Mouse (Mus musculus) heart, postnatal 0 days (tissue): ENCODE results near the gene Gm20481. TPM values are rescaled to one million over a fixed set of nuclear protein-coding genes. Genes with fewer than 3 reads are reported as not detected.
"Not testable (repeated sequence)": the region's sequence is repeated elsewhere in the genome, so short reads cannot be mapped to it uniquely, and the experiment has no call there.

Source experiments
- ATAC-seq: fragments of 200-750 bp; cut with Nextera tagmentation; 2 replicates; pipeline ENCODE4 v1.8.0; 2017; ENCODE audit warnings: low read depth, moderate number of reproducible peaks, moderate library complexity; ENCODE audit not compliant: insufficient read depth
- DNase-seq: peaks from one replicate; pipeline ENCODE4 v3.0.0-alpha.2; 2016; ENCODE audit warnings: low spot score
- H3K27ac ChIP-seq: fragments of 300-500 bp; sonication (generic); 2 replicates; pipeline ENCODE4 v1.5.1; 2014; ENCODE audit warnings: low read depth, mild to moderate bottlenecking
- H3K27me3 ChIP-seq: fragments of 300-500 bp; sonication (generic); 2 replicates; pipeline ENCODE4 v1.6.1; 2014; ENCODE audit warnings: low read length, mixed read lengths; ENCODE audit not compliant: control insufficient read depth, insufficient read depth
- H3K36me3 ChIP-seq: fragments of 300-500 bp; sonication (generic); replicated peaks from 2 replicates; pipeline ENCODE4 v1.6.1; 2014; ENCODE audit warnings: low read length, mixed read lengths; ENCODE audit not compliant: control insufficient read depth, insufficient read depth
- H3K4me1 ChIP-seq: fragments of 300-500 bp; sonication (generic); 2 replicates; pipeline ENCODE4 v1.6.1; 2014; ENCODE audit warnings: antibody characterized with exemption; ENCODE audit not compliant: control insufficient read depth, insufficient read depth
- H3K4me2 ChIP-seq: fragments of 300-500 bp; sonication (generic); 2 replicates; pipeline ENCODE4 v1.6.1; 2014; ENCODE audit warnings: low read depth, mild to moderate bottlenecking, low read length, moderate library complexity
- H3K4me3 ChIP-seq: fragments of 300-500 bp; sonication (generic); 2 replicates; pipeline ENCODE4 v1.5.1; 2014; ENCODE audit warnings: low read depth, low read length
- H3K9ac ChIP-seq: fragments of 300-500 bp; sonication (generic); replicated peaks from 2 replicates; pipeline ENCODE4 v1.6.1; 2014; ENCODE audit warnings: low read depth, low read length, mixed read lengths
- H3K9me3 ChIP-seq: fragments of 300-500 bp; sonication (generic); replicated peaks from 2 replicates; pipeline ENCODE4 v1.6.1; 2016; ENCODE audit warnings: low read length; ENCODE audit not compliant: control insufficient read depth
- CTCF ChIP-seq: IDR thresholded peaks from 2 replicates; pipeline ENCODE4 v1.5.1; 2016; ENCODE audit warnings: antibody characterized with exemption, control low read depth, low read depth
- EP300 ChIP-seq: IDR thresholded peaks from 2 replicates; pipeline ENCODE4 v1.6.1; 2016; ENCODE audit warnings: antibody characterized with exemption, low read depth
- WGBS: fragments of 180-500 bp; shearing (Covaris S2); extraction: QIAGEN DNeasy Blood & Tissue Kit; methylation state at CpG from one replicate; pipeline ENCODE4 v1.1.7; 2014; 5-methylcytosine and 5-hydroxymethylcytosine counted together
- polyA plus RNA-seq: library from polyadenylated mRNA; unstranded; fragments of >200 nt; fragmentation: Nextera tagmentation; extraction: Ambion mirVana; gene quantifications from 2 replicates; pipeline ENCODE4 v1.2.1, GENCODE M21; 2015
- total RNA-seq: library from RNA; depleted of rRNA; stranded (reverse); fragments of >200 nt; gene quantifications from 2 replicates; pipeline ENCODE4 v1.2.3, GENCODE M21; 2014; ENCODE audit warnings: low replicate concordance

The Gm20481 gene
- total and polyA plus RNA-seq, 2 experiments from 2014 or later: not detected

GRCm38 (mm10) chr17:34952378-34953040 is 17.2 kb upstream of the Gm20481 start:
- H3K4me1 ChIP-seq: no peaks in the 10 kb centered on the region; the same call in 1 of the 2 replicates
- peak overlapping the region; percentile 74 for H3K4me3 ChIP-seq
- peak overlapping the region; percentile 73 for H3K27ac ChIP-seq
- peak; percentile 84 for DNase-seq
- H3K4me2 ChIP-seq: peak overlapping the region; percentile 84
- peak; percentile 75 for ATAC-seq
- no peaks in the 10 kb centered on the region for H3K9me3 ChIP-seq
- peaks cover 15% of the 10 kb centered on the region for H3K36me3 ChIP-seq
- H3K9ac ChIP-seq: peak overlapping the region; percentile 82
- H3K27me3 ChIP-seq: no peaks in the 10 kb centered on the region
- TF ChIP-seq CTCF: peak; percentile 59
- TF ChIP-seq EP300: peak; percentile 92
- WGBS: under 1% methylated on average over 23 of the region's 23 CpGs

DNA sequence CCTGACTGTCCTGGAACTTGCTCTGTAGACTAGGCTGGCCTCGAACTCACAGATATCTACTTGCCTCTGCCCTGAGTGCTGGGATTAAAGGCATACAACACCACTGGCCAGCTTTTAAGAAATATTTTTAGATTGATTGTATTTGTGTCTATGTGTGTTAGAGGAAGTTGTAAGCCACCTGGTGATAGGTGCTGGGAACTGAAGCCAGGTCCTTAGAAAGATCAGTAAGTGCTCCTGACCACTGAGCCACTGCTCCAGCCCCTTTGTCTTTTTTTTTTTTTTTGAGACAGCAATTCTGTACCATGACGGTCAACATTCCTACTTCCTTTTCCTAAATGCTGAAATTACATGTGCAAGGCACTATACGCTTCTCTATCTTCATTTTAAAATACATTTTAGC is 16.5 kb upstream of the Gm20481 start:
- H3K27me3 ChIP-seq: no peaks in the 10 kb centered on the region
- H3K9me3 ChIP-seq: no peaks in the 10 kb centered on the region
- ATAC-seq (no peak), DNase-seq (no peak)
- no peak overlapping the region for H3K27ac ChIP-seq
- H3K36me3 ChIP-seq: peaks cover 15% of the 10 kb centered on the region
- H3K4me3 ChIP-seq: no peak overlapping the region
- H3K9ac ChIP-seq: no peak overlapping the region
- TF ChIP-seq EP300: no peak
- TF ChIP-seq CTCF: no peak
- H3K4me1 ChIP-seq: no peaks in the 10 kb centered on the region; the same call in 1 of the 2 replicates
- H3K4me2 ChIP-seq: no peak overlapping the region
- WGBS: 77% methylated on average over 3 of the region's 3 CpGs

DNA sequence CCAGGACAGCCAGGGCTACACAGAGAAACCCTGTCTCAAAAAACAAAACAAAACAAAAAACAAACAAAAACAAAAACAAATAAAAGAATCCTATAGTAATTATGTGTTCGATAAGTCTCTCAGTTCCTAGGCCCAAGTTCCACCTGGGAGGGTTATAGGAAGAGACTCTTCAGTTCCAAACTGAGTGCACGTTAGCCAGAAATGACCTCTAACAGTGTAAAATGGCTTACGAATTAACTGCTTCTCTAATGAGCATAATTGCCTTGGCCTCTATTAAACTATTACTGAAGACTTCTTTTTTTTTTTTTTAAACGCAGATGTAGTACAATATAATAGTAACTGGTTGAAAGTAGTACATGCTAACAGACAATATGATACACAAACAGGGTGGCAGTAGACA is 15.8 kb upstream of the Gm20481 start:
- no peak for DNase-seq
- TF ChIP-seq CTCF: no peak
- no peak for TF ChIP-seq EP300
- ATAC-seq: no peak
- no peaks in the 10 kb centered on the region for H3K9me3 ChIP-seq
- H3K4me2 ChIP-seq: no peak overlapping the region
- H3K9ac ChIP-seq: no peak overlapping the region
- H3K36me3 ChIP-seq: peaks cover 15% of the 10 kb centered on the region
- H3K27ac ChIP-seq: no peak overlapping the region
- no peak overlapping the region for H3K4me3 ChIP-seq
- H3K27me3 ChIP-seq: no peaks in the 10 kb centered on the region
- H3K4me1 ChIP-seq: no peaks in the 10 kb centered on the region; the same call in 1 of the 2 replicates
- WGBS: 90% methylated on average over 4 of the region's 4 CpGs

DNA sequence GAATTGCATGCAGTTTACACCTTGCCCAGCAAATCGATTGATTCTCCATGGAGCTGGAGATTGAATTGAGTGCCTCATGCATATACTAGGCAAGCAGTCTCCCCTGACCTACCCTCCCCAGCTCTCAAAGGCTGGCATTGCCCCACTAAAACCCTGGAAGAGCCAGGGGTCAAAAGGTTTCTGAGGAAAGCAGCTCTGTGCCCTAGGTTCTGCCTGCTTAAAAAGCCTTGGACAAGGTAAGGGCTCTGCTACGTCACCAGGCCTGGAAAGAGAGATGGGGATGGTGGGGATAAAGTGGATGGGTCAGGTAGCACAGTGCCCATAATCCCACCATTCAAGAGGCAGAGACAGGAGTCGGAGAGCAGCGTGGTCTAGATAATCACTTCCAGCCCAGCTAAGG is 14.9 kb upstream of the Gm20481 start:
- no peak for DNase-seq
- TF ChIP-seq CTCF: no peak
- no peak for TF ChIP-seq EP300
- Histone ChIP-seq H3K4me3 (no peak overlapping the region), H3K4me1 (peaks cover 1% of the 10 kb centered on the region), H3K4me2 (no peak overlapping the region), H3K36me3 (peaks cover 11% of the 10 kb centered on the region), H3K27me3 (no peaks in the 10 kb centered on the region), H3K9me3 (no peaks in the 10 kb centered on the region), H3K9ac (no peak overlapping the region), H3K27ac (no peak overlapping the region)
- no peak for ATAC-seq
- WGBS: 77% methylated on average over 4 of the region's 4 CpGs

DNA sequence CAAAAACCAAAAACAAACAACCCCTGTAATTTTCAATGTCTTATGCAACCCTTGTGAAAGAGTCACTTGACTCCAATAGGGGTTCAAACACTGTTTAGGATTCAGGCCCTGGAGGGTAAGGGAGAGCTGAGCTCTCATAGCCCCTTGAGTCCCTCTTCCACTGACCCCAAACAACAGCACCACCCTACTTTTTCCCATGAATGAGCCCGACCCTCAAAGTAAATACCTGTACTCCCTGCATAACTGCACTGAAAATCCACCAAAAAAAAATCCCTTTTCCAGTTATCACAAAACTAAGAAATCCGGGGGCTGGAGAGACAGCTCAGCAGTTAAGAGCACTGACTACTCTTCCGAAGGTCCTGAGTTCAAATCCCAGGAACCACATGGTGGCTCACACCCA is 13.8 kb upstream of the Gm20481 start:
- Histone ChIP-seq H3K9ac (no peak overlapping the region), H3K4me2 (no peak overlapping the region), H3K27ac (no peak overlapping the region), H3K4me3 (no peak overlapping the region), H3K9me3 (no peaks in the 10 kb centered on the region), H3K27me3 (no peaks in the 10 kb centered on the region), H3K4me1 (peaks cover 8% of the 10 kb centered on the region), H3K36me3 (0 out of 2 replicates have a peak, but pooled peaks cover 1% of the 10 kb centered on the region)
- ATAC-seq (no peak), DNase-seq (no peak)
- TF ChIP-seq EP300 (no peak), CTCF (no peak)
- 68% methylated on average over 3 of the region's 3 CpGs for WGBS

DNA sequence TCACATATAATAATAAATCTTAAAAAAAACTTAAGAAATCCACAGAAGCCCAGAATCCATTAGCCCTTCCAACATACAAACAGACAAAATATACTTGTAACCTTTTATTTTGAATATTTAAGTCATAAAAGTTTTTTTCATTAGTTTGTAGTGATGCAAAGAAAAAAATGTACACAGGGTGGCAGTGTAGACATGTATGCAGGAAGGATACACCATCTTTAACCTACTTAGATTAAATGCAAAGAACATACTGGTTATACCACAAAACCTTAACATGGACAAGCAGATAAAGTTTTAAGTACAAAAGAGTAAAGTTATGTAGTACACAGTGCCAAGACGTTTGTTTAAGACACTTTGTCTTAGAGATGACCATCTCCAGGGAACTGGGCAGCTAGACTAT is 13.4 kb upstream of the Gm20481 start:
- peak; percentile 51 for TF ChIP-seq CTCF
- TF ChIP-seq EP300: no peak
- H3K27me3 ChIP-seq: no peaks in the 10 kb centered on the region
- ATAC-seq: no peak
- no peak overlapping the region for H3K4me2 ChIP-seq
- WGBS: 26% methylated on average over 1 of the region's 1 CpGs
- DNase-seq: peak; percentile 45
- H3K9ac ChIP-seq: no peak overlapping the region
- no peaks in the 10 kb centered on the region for H3K36me3 ChIP-seq
- H3K4me3 ChIP-seq: no peak overlapping the region
- no peak overlapping the region for H3K27ac ChIP-seq
- no peaks in the 10 kb centered on the region for H3K9me3 ChIP-seq
- peaks cover 8% of the 10 kb centered on the region; the same call in 1 of the 2 replicates for H3K4me1 ChIP-seq

DNA sequence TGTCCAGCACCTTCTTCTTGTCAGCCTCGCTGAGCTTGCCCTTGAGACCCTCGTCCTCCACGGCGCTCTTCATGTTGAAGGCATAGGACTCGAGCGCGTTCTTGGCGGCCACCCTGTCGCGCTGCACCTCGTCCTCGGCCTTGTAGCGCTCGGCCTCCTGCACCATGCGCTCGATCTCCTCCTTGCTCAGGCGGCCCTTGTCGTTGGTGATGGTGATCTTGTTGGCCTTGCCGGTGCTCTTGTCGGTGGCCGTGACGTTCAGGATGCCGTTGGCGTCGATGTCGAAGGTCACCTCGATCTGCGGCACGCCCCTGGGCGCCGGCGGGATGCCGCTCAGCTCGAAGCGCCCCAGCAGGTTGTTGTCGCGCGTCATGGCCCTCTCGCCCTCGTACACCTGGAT is 12.4 kb upstream of the Gm20481 start:
- H3K4me2 ChIP-seq, H3K27me3 ChIP-seq, H3K9ac ChIP-seq, H3K9me3 ChIP-seq, H3K4me1 ChIP-seq, H3K36me3 ChIP-seq, DNase-seq, H3K4me3 ChIP-seq, ATAC-seq, H3K27ac ChIP-seq: not testable (repeated sequence)
- WGBS: 13% methylated on average over 6 of the region's 40 CpGs

DNA sequence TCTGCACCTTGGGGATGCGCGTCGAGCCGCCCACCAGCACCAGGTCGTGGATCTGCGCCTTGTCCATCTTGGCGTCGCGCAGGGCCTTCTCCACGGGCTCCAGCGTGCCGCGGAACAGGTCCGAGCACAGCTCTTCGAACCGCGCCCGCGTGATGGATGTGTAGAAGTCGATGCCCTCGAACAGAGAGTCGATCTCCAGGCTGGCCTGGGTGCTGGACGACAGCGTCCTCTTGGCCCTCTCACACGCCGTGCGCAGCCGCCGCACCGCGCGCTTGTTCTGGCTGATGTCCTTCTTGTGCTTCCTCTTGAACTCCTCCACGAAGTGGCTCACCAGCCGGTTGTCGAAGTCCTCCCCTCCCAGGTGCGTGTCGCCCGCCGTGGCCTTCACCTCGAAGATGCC is 11.7 kb upstream of the Gm20481 start:
- not testable (repeated sequence) for ATAC-seq, H3K4me3 ChIP-seq, H3K4me2 ChIP-seq, H3K4me1 ChIP-seq, H3K27ac ChIP-seq, H3K9ac ChIP-seq, H3K9me3 ChIP-seq, H3K27me3 ChIP-seq, DNase-seq, H3K36me3 ChIP-seq
- WGBS: 18% methylated on average over 24 of the region's 40 CpGs
